Mouse (Mus musculus) spleen, adult 2 months (tissue): ENCODE measurements around the gene Ak5. TPM values are rescaled to one million over a fixed set of nuclear protein-coding genes. Genes with fewer than 3 reads are reported as not detected.

ENCODE experiments used
- DNase-seq, 2 experiments: peaks; one replicate each; pipeline versions ENCODE4 v3.0.0 to v3.0.0-alpha.2; 2012 to 2021; ENCODE audit warnings: low spot score in 2 of 2, low read depth in 1 of 2
- H3K27ac ChIP-seq: fragments of 200-500 bp; 2 replicates; pipeline ENCODE4 v1.5.1; 2012; ENCODE audit warnings: low read length, inconsistent platforms; ENCODE audit not compliant: insufficient read depth
- H3K27me3 ChIP-seq: fragments of 200-500 bp; 2 replicates; pipeline ENCODE4 v1.6.1; 2012; ENCODE audit warnings: mild to moderate bottlenecking, moderate library complexity, low read length, inconsistent platforms; ENCODE audit not compliant: control insufficient read depth, insufficient read depth
- H3K36me3 ChIP-seq: fragments of 200-500 bp; 2 replicates; pipeline ENCODE4 v1.6.1; 2012; ENCODE audit warnings: mild to moderate bottlenecking, low read length, inconsistent platforms; ENCODE audit not compliant: control insufficient read depth, insufficient read depth
- H3K4me1 ChIP-seq: fragments of 200-500 bp; 2 replicates; pipeline ENCODE4 v1.6.1; 2011; ENCODE audit warnings: inconsistent platforms; ENCODE audit not compliant: control insufficient read depth, insufficient read depth, insufficient read length
- H3K4me3 ChIP-seq: fragments of 200-500 bp; 2 replicates; pipeline ENCODE4 v1.5.1; 2011; ENCODE audit warnings: mild to moderate bottlenecking, inconsistent platforms; ENCODE audit not compliant: insufficient read depth, insufficient read length; ENCODE audit errors: extremely low read depth
- CTCF ChIP-seq: fragments of 200-500 bp; IDR thresholded peaks from 2 replicates; pipeline ENCODE4 v1.5.1; 2011; ENCODE audit warnings: mild to moderate bottlenecking, inconsistent platforms; ENCODE audit not compliant: insufficient read depth, insufficient read length, insufficient replicate concordance; ENCODE audit errors: extremely low read depth
- POLR2A ChIP-seq: fragments of 200-500 bp; IDR thresholded peaks from 2 replicates; pipeline ENCODE4 v1.6.1; 2011; ENCODE audit warnings: low read depth, low read length, inconsistent platforms
- WGBS: fragments of 180-500 bp; shearing (Covaris S2); methylation state at CpG from one replicate; pipeline ENCODE4 v1.1.7; 2018; 5-methylcytosine and 5-hydroxymethylcytosine counted together
- polyA plus RNA-seq: library from polyadenylated mRNA; depleted of rRNA; stranded (reverse); fragments of >200 nt; gene quantifications from 2 replicates; pipeline ENCODE4 v1.2.3, GENCODE M21; 2012

The Ak5 gene
- polyA plus RNA-seq, 1 experiment = 0.02 TPM

GRCm38 (mm10) chr3:152557659-152558058 lies 110.5 kb downstream of the Ak5 start:
- Histone ChIP-seq H3K4me1 (no peaks in the 10 kb centered on the region), H3K27ac (no peak overlapping the region), H3K27me3 (no peaks in the 10 kb centered on the region), H3K4me3 (no peak overlapping the region), H3K36me3 (no peaks in the 10 kb centered on the region)
- TF ChIP-seq POLR2A (no peak), CTCF (no peak)
- 87% methylated on average over 12 of the region's 12 CpGs for WGBS
- DNase-seq = no peak

DNA sequence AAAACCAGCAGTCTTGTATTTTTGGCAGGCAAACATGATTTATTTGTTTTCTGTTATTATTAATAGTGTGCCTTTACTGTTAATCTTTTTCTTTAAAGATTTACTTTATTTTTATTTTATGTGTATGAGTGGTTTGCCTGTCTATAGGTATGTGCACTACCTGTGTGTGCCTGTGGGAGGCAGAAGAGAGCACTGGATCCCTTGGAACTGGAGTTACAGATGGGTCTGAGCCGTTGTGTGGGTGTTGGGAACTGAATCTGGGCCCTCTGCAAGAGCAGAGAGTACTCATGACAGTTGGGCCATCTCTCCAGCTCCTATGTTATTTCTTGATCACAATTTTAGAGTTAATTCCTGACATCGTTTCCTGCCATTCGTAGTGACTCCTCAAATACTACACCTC lies 111.2 kb downstream of the Ak5 start:
- H3K36me3 ChIP-seq = no peaks in the 10 kb centered on the region
- no peak for DNase-seq
- no peaks in the 10 kb centered on the region for H3K4me1 ChIP-seq
- 90% methylated on average over 3 of the region's 3 CpGs for WGBS
- no peaks in the 10 kb centered on the region for H3K27me3 ChIP-seq
- no peak for TF ChIP-seq POLR2A
- TF ChIP-seq CTCF = no peak
- no peak overlapping the region for H3K4me3 ChIP-seq
- H3K27ac ChIP-seq = no peak overlapping the region

GRCm38 (mm10) chr3:152556435-152556834 lies 111.7 kb downstream of the Ak5 start:
- no peaks in the 10 kb centered on the region for H3K27me3 ChIP-seq
- 23% methylated on average over 4 of the region's 4 CpGs for WGBS
- H3K36me3 ChIP-seq = no peaks in the 10 kb centered on the region
- H3K27ac ChIP-seq = no peak overlapping the region
- no peak overlapping the region for H3K4me3 ChIP-seq
- TF ChIP-seq POLR2A = no peak
- H3K4me1 ChIP-seq = no peaks in the 10 kb centered on the region
- DNase-seq = no peak

DNA sequence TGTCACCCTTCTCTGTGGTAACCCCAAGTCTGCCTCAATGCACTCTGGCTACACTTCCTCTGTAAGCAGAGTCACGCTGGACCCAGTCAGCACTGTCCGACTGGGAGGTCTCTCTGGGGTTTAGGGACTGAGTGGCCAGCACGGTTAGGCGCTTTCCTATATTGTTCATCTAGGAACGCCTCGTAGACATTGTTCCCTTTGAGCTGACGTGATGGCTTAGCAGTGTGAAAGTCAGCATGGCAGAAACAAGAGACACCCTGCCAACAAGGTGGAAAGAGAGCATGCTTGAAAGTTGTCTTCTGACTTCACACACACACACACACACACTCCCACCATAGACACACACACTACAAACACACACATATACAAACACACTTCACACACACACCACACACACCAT lies 112.9 kb downstream of the Ak5 start:
- DNase-seq = no peak
- Histone ChIP-seq H3K4me1 (no peaks in the 10 kb centered on the region), H3K27me3 (no peaks in the 10 kb centered on the region), H3K4me3 (no peak overlapping the region), H3K36me3 (no peaks in the 10 kb centered on the region), H3K27ac (no peak overlapping the region)
- TF ChIP-seq CTCF (no peak), POLR2A (no peak)
- 80% methylated on average over 7 of the region's 7 CpGs for WGBS

DNA sequence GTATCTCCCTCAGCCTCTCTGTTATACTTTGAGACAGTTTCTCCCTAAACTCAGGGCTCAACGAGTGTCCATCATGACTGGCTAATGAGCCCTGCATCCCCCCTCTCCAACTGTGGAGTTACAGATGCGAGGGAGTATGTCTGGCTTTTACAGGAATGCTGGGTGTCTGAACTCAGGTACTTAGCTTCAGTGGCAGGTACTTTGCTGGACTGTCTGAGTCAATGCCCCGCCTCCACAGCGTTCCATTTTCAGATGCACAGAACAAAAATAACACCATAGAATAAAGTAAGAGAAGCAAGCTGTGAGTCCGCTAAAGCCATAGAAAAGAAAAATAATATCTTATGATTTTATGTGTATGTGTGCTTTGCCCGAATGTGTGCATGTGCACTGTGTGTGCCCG lies 113.8 kb downstream of the Ak5 start:
- TF ChIP-seq POLR2A (no peak), CTCF (no peak)
- Histone ChIP-seq H3K36me3 (no peaks in the 10 kb centered on the region), H3K27ac (no peak overlapping the region), H3K4me1 (no peaks in the 10 kb centered on the region), H3K4me3 (no peak overlapping the region), H3K27me3 (no peaks in the 10 kb centered on the region)
- DNase-seq = no peak
- 92% methylated on average over 7 of the region's 7 CpGs for WGBS

GRCm38 (mm10) chr3:152552641-152553040 lies 115.5 kb downstream of the Ak5 start:
- no peaks in the 10 kb centered on the region for H3K36me3 ChIP-seq

GRCm38 (mm10) chr3:152550528-152551115 lies 117.5 kb downstream of the Ak5 start:
- TF ChIP-seq POLR2A (no peak), CTCF (no peak)
- Histone ChIP-seq H3K36me3 (no peaks in the 10 kb centered on the region), H3K4me1 (no peaks in the 10 kb centered on the region), H3K27me3 (no peaks in the 10 kb centered on the region), H3K4me3 (no peak overlapping the region), H3K27ac (no peak overlapping the region)
- DNase-seq = no peak
- 88% methylated on average over 7 of the region's 7 CpGs for WGBS

More at GRCm38 (mm10) chr3:152552641-152553040, 115.5 kb downstream of the Ak5 start:
- 85% methylated on average over 8 of the region's 8 CpGs for WGBS
- DNase-seq = no peak
- TF ChIP-seq CTCF (no peak), POLR2A (no peak)
- Histone ChIP-seq H3K27ac (no peak overlapping the region), H3K4me1 (no peaks in the 10 kb centered on the region), H3K27me3 (no peaks in the 10 kb centered on the region), H3K4me3 (no peak overlapping the region)

DNA sequence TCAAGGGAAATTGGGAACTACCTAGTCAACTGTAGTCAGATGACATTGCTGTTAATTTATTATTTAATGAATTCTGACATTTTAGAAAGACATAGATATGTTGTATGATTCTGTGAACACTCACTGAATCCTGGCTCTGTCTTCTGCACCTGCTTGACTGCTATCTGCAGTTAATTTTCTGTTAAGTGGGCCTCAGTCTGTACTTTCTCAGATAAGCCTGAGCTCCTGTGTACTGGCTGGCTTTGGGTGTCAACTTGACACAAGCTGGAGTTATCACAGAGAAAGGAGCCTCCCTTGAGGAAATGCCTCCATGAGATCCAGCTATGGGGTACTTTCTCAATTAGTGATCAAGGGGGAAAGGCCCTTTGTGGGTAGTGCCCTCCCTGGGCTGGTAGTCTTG lies 118.1 kb downstream of the Ak5 start:
- no peak for DNase-seq
- H3K36me3 ChIP-seq = no peaks in the 10 kb centered on the region
- no peak overlapping the region for H3K27ac ChIP-seq
- no peaks in the 10 kb centered on the region for H3K27me3 ChIP-seq
- H3K4me3 ChIP-seq = no peak overlapping the region
- TF ChIP-seq POLR2A (no peak), CTCF (no peak)
- no peaks in the 10 kb centered on the region for H3K4me1 ChIP-seq
